Mouse (Mus musculus) midbrain, embryonic 10.5 days (tissue): ENCODE results near the gene U2af1l4. TPM values are rescaled to one million over a fixed set of nuclear protein-coding genes. Genes with fewer than 3 reads are reported as not detected.

ENCODE experiments used
- DNase-seq: peaks from one replicate; pipeline ENCODE4 v3.0.0-alpha.2; 2017; ENCODE audit warnings: low spot score
- H3K27ac ChIP-seq: fragments of 300-500 bp; sonication (generic); replicated peaks from 2 replicates; pipeline ENCODE4 v1.5.1; 2016; ENCODE audit warnings: mild to moderate bottlenecking
- H3K27me3 ChIP-seq: fragments of 300-500 bp; sonication (generic); 2 replicates; pipeline ENCODE4 v1.6.1; 2016; ENCODE audit warnings: low read depth, mild to moderate bottlenecking; ENCODE audit not compliant: poor library complexity, severe bottlenecking
- H3K36me3 ChIP-seq: fragments of 300-500 bp; sonication (generic); 2 replicates; pipeline ENCODE4 v1.6.1; 2016; ENCODE audit warnings: mild to moderate bottlenecking, moderate library complexity
- H3K4me1 ChIP-seq: fragments of 300-500 bp; sonication (generic); 2 replicates; pipeline ENCODE4 v1.6.1; 2016
- H3K4me3 ChIP-seq: fragments of 300-500 bp; sonication (generic); 2 replicates; pipeline ENCODE4 v1.5.1; 2016; ENCODE audit warnings: mild to moderate bottlenecking, moderate library complexity
- H3K9me3 ChIP-seq: fragments of 300-500 bp; sonication (generic); replicated peaks from 2 replicates; pipeline ENCODE4 v1.6.1; 2016; ENCODE audit warnings: mild to moderate bottlenecking
- WGBS: fragments of 180-500 bp; shearing (Covaris S2); methylation state at CpG from one replicate; pipeline ENCODE4 v1.1.7; 2016; 5-methylcytosine and 5-hydroxymethylcytosine counted together
- polyA plus RNA-seq: library from polyadenylated mRNA; unstranded; fragments of >200 nt; fragmentation: Nextera tagmentation; extraction: Ambion mirVana; gene quantifications from 2 replicates; pipeline ENCODE4 v1.2.1, GENCODE M21; 2016

Gene U2af1l4
- polyA plus RNA-seq, 1 experiment from 2014 or later = 93.2 TPM

DNA sequence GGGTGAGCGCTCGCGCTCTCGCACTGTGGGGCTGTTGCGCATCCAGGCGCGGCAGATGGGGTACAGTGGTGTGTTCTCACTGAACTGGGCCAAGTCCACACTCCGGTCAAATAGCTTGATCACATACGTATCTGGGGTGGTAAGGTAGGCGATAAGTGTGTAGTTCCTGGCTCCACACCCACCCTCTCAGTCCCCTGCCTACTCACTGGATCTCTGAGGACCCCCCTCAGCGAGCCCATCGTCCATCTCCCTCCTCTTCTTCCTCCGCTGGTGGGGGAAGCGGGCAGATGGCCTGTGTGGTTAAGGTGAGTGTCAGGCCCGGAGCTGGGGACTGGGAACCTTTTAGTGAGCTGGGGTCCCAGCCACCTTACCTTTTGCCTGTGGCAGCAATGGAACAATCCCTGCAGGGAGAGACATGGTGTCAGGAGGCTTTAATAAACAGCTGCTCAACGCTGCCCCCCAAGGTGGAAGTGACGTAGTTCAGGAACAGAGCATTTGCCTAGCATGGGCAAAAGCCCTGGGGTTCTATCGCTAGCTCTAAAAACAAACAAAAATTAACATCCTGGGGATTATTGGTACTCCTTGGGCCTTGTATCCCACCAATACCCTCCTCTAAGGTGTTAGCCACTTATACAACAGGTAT is 6.1 kb upstream of the U2af1l4 start:
- WGBS = 93% methylated on average over 18 of the region's 18 CpGs
- Histone ChIP-seq H3K4me3 (peak overlapping the region; percentile 26; the same call in 1 of the 2 replicates), H3K27ac (no peak overlapping the region), H3K36me3 (peaks cover 44% of the 10 kb centered on the region), H3K27me3 (0 out of 2 replicates have a peak, but pooled peaks cover 4% of the 10 kb centered on the region), H3K4me1 (peaks cover 40% of the 10 kb centered on the region), H3K9me3 (no peaks in the 10 kb centered on the region)
- no peak for DNase-seq

DNA sequence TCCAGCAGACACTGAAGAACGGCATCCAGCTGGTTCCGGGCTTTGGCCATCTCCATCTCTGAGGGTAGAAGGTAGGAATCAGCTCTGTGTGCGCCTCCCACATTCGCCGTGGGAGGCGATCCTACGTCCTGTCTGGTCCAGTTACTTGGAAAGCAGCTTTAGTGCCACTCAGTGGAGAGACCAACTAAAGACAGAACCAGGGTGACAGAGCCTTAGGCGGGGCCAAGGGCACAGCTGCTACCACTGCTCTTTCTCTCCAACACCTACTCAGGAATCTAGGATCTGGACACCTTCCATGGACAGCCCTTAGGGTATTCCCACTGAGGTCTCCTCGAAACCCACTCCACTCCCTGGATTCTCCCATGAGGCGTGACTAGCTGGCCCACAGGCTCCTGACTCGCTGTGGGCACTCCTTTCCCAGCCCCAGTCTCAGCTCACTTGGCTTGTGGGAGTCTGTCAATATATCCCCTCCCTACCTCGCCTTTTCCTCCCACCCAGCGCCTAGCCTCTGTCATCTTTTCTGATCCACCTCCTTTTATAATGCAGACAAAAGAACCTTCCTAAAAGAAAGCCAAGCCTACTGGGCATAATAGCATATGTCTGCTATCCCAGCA is 5.1 kb upstream of the U2af1l4 start:
- peak overlapping the region; percentile 76 for H3K4me3 ChIP-seq

DNA sequence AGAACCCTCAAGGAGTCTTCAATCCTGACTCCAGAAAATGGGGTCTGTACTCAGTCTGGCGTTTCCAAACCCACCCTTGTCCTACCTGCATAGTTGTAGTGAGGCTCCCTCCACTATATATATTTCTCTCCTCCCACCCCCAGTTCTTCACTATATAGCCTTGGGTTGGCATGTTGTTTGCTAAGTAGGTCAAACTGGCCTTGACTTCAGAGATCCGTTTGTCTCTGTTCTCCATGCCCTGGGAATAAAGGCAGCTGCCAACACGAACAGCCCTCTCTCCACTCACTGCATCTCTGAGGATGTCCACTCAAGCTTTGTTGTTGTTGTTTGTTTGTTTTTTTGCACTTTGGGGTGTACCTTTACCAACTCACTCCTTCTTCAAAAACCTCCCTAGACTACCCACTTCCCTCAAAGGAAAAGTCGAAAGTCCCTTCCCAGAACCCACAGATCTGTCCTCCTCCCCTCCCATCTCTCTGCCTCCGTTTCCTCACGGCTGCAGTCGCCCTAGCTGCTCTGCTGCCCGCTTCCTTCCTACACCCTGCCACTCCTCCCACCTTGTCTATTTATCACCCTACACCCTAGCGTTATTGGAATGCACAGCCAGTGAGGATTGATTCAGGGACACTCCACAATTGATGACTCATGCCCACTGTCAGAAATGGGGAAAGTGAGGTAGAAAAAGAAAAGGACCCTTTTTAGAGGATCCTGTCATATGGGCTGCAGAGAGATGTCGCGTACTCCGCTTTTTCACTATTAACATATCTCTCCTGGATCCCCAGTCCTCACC is 4.3 kb upstream of the U2af1l4 start:
- no peaks in the 10 kb centered on the region for H3K9me3 ChIP-seq
- peaks cover 44% of the 10 kb centered on the region for H3K36me3 ChIP-seq
- peaks cover 33% of the 10 kb centered on the region for H3K4me1 ChIP-seq
- H3K4me3 ChIP-seq = peak overlapping the region; percentile 76
- peak overlapping the region; percentile 81 for H3K27ac ChIP-seq
- no peaks in the 10 kb centered on the region for H3K27me3 ChIP-seq
- 20% methylated on average over 12 of the region's 12 CpGs for WGBS
- no peak for DNase-seq

More for the DNA sequence above, 5.1 kb upstream of the U2af1l4 start:
- Histone ChIP-seq H3K27me3 (0 out of 2 replicates have a peak, but pooled peaks cover 4% of the 10 kb centered on the region), H3K9me3 (no peaks in the 10 kb centered on the region), H3K27ac (no peak overlapping the region), H3K4me1 (peaks cover 39% of the 10 kb centered on the region), H3K36me3 (peaks cover 44% of the 10 kb centered on the region)
- DNase-seq = no peak
- WGBS = 92% methylated on average over 13 of the region's 13 CpGs

DNA sequence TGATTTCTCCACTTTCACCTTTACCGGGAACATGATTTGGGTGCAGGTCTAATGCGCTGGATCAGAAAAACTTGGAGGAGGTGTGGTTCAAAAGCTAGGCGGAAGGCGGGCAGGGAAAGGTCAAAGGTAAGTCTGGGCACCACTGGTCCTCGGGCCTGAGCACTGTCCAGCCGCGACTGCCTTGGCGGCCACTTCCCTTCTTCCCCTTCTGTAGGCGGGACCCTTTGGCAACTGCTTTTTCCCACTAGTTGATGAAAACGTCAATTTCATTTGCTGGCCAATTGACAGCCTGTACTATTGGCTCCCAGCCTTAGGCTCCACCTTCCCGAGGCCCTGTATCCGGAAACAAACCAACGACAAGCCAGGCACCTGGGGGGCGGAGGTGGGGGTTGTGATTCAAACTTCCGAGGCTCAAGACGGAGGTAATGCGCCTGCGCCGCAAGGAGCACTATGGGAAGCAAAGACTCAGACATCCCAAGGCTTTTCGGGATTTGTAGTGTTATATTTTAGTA is 3.6 kb upstream of the U2af1l4 start, which contains the start of gene Lin37:
Lin37 (minus strand) TSS at position 396 of the 512 bp plus-strand sequence.
- no peaks in the 10 kb centered on the region for H3K27me3 ChIP-seq
- peak within 1 kb of the TSS; percentile 81 for H3K27ac ChIP-seq
- peaks cover 36% of the 10 kb centered on the region for H3K4me1 ChIP-seq
- no peaks in the 10 kb centered on the region for H3K9me3 ChIP-seq
- H3K36me3 ChIP-seq = peaks cover 39% of the 10 kb centered on the region
- DNase-seq = peak; percentile 95
- WGBS = 0% methylated on average over 20 of the region's 20 CpGs
- peak within 1 kb of the TSS; percentile 76 for H3K4me3 ChIP-seq

DNA sequence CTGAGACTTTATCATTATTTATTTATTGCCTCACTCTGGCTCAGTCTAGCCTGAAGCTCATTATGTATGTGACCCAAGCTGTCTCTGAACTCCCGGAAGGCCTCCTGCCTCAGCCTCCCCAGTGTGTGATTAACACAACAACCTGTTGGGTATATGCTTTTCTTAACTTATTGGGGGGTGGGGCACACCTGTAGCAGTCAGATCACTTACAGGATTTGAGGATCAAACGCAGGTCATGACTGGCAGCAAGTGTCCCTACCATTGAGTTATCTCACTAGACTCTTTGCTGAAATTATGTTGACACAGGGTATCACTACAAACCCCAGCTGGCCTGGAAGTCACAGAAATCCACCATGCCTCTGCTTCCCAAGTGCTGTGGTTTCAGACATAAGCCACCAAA is 2.8 kb upstream of the U2af1l4 start:
- DNase-seq = no peak
- H3K4me1 ChIP-seq = peaks cover 36% of the 10 kb centered on the region
- peaks cover 39% of the 10 kb centered on the region for H3K36me3 ChIP-seq
- peak overlapping the region; percentile 76; the same call in 1 of the 2 replicates for H3K4me3 ChIP-seq
- whole genome bisulfite sequencing = 74% methylated on average over 2 of the region's 2 CpGs
- no peaks in the 10 kb centered on the region for H3K27me3 ChIP-seq
- H3K27ac ChIP-seq = no peak overlapping the region
- no peaks in the 10 kb centered on the region for H3K9me3 ChIP-seq

DNA sequence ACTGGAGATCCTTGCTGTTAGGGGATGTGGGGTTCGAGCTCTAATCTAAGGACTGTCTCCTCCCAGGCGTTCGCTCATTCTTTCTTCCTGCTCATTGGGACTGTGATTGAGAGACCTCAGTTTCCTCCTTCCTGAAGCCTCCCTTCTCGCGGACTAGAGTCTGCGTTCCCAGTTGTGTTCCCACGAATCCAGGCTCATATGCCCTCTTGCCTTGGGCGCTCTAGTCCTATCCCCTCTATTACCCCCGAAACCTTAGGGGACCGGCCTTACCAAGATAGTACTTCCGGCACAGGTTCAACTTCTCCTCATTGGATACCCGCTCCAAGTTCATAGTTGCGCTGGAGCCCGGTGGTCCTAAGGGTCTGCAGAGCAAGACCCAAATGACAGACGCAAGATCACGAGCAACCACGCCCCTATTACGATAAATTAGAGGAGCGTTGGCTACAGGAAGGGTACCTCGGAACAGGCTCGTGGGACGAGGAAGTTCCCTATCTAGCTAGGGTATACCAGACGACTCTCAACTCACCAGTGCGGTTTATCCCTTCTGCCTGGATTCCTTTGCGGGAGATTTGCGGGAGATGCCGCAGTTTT is 480 bp upstream of the U2af1l4 start:
- peak; percentile 33 for DNase-seq
- peaks cover 33% of the 10 kb centered on the region for H3K4me1 ChIP-seq
- 4% methylated on average over 27 of the region's 27 CpGs for WGBS
- H3K27me3 ChIP-seq = no peaks in the 10 kb centered on the region
- peak overlapping the region; percentile 93 for H3K27ac ChIP-seq
- H3K4me3 ChIP-seq = peak overlapping the region; percentile 71
- H3K9me3 ChIP-seq = no peaks in the 10 kb centered on the region
- H3K36me3 ChIP-seq = peaks cover 39% of the 10 kb centered on the region

DNA sequence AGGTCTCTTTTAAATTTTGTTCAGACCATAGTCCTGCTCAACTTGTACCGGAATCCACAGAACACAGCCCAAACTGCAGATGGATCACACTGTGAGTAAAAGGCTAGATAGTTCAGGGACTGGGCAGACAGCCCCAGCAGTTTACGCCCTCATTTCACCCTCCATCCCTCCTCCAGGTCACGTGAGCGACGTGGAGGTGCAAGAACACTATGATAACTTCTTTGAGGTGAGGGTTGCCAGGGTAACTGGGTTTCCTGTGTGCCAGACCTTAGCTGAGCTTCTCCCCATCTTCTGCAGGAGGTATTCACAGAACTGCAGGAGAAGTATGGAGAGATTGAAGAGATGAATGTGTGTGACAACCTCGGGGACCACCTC is 792 bp downstream of the U2af1l4 start:
- Histone ChIP-seq H3K27me3 (no peaks in the 10 kb centered on the region), H3K9me3 (no peaks in the 10 kb centered on the region), H3K36me3 (peaks cover 46% of the 10 kb centered on the region), H3K27ac (peak overlapping the region; percentile 93), H3K4me3 (peak overlapping the region; percentile 71), H3K4me1 (peaks cover 22% of the 10 kb centered on the region)
- WGBS = 26% methylated on average over 6 of the region's 6 CpGs
- DNase-seq = no peak

DNA sequence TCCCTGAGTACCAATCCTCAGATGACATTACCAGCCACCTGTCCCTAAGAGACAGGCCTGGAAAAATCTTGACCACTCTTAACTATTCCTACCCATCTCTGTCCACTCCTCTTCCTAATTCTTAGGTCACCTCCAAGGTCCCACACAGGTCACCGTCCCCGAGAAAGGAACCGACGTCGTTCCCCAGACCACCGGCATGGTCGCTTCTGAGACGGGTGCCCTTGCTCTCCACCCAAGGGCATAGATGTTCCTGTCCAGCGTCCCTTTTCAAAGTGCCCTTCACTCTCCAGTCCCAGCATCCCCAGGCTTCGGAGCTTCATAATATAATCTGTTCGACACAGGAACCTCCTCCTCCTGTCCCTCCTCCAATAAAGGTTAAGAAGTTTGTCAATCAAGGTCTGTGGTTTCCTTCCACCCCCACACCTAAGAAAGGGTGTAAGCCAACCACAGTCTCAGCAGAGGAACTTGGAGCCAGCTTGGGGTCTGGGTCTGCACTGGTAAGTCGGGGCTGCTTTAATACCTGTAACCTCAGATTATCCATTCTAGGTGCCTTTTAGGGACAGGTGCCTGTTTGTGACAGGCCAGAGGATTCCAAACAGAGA is 2.0 kb downstream of the U2af1l4 start, which contains the start of gene Igflr1:
Igflr1 (plus strand) TSS at position 458 of the 602 bp plus-strand sequence.
- H3K9me3 ChIP-seq = no peaks in the 10 kb centered on the region
- peaks cover 58% of the 10 kb centered on the region for H3K36me3 ChIP-seq
- no peaks in the 10 kb centered on the region for H3K27me3 ChIP-seq
- peaks cover 16% of the 10 kb centered on the region for H3K4me1 ChIP-seq
- no peak within 1 kb of the TSS for H3K27ac ChIP-seq
- 94% methylated on average over 12 of the region's 12 CpGs for WGBS
- H3K4me3 ChIP-seq = peak within 1 kb of the TSS; percentile 71; the same call in 1 of the 2 replicates
- no peak for DNase-seq

DNA sequence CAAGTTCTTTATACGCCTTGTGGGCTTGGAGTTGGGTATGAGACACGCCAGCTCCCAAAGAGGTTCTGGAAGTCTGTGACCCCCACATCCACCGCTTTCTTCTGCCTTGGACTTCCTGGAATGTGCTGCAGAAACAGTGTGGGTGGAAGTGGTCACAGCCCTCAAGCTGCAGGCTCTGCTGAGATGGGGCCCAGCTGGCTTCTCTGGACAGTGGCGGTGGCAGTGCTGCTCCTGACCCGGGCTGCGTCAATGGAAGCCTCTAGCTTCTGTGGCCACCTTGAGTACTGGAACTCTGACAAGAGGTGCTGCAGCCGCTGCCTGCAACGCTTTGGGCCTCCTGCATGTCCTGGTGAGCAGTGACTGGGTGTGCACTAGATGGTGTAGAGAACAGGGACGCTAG is 2.9 kb downstream of the U2af1l4 start:
- Histone ChIP-seq H3K9me3 (no peaks in the 10 kb centered on the region), H3K27me3 (no peaks in the 10 kb centered on the region), H3K4me1 (peaks cover 14% of the 10 kb centered on the region), H3K27ac (no peak overlapping the region), H3K4me3 (no peak overlapping the region), H3K36me3 (peaks cover 68% of the 10 kb centered on the region)
- DNase-seq = no peak
- 91% methylated on average over 9 of the region's 9 CpGs for WGBS

DNA sequence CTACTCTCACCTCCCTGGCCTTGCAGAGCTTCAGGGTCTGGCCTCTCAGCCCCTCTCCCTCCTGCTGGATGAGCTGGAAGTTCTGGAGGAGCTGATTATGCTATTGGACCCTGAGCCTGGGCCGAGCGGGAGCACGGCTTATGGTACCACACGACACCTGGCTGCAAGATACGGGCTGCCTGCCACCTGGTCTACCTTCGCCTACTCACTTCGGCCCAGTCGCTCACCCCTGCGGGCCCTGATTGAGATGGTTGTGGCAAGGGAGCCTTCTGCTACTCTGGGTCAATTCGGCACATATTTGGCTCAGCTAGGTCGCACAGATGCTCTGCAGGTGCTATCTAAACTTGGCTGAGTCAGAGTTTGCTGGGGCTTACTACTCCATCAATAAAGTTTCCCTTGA is 4.5 kb downstream of the U2af1l4 start:
- Histone ChIP-seq H3K4me1 (peaks cover 9% of the 10 kb centered on the region), H3K27ac (no peak overlapping the region), H3K9me3 (no peaks in the 10 kb centered on the region), H3K36me3 (peaks cover 81% of the 10 kb centered on the region), H3K27me3 (no peaks in the 10 kb centered on the region), H3K4me3 (no peak overlapping the region)
- whole genome bisulfite sequencing = 96% methylated on average over 11 of the region's 11 CpGs
- DNase-seq = no peak

DNA sequence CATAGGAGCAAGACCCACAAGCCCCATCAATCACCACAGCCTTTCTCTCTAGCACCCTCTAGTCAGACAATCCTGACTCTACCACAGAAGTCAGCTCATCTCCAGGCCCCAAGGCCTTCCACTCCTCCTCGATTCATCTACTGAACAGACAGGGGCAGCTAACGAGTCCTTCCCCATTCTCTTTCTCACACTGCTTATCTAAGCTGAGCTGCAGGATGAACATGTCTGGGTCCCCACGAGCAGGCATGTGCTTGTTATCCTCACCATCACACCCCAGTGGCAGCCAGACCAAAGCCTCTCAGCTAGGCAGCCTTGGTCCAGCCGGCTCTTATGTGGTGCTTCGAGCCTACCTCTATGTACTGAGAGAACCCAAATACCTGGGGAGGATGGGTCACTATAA is 9.3 kb downstream of the U2af1l4 start:
- Histone ChIP-seq H3K9me3 (no peaks in the 10 kb centered on the region), H3K27ac (no peak overlapping the region), H3K4me1 (no peaks in the 10 kb centered on the region), H3K36me3 (peaks cover 98% of the 10 kb centered on the region), H3K4me3 (no peak overlapping the region), H3K27me3 (no peaks in the 10 kb centered on the region)
- WGBS = 87% methylated on average over 5 of the region's 5 CpGs
- no peak for DNase-seq

DNA sequence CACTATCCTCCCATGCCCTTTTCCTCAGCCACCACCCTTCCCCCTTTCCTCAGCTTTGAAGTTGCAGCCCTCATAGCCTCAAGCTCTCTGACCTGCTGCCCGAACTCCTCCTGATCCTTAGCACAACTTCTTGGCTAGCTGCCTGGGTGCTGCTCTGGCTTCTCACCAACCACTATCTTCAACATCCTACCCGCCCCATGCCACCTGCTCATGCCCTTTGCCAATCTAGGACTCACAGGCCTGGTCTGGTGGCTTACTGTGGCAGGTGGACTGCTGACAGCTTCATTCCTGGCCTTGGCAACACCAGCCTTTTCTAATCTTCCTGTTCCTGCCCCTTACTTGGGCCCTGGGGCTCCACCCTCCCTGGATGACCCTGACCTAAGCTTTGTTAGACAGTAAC is 9.9 kb downstream of the U2af1l4 start:
- Histone ChIP-seq H3K27ac (no peak overlapping the region), H3K36me3 (peaks cover 100% of the 10 kb centered on the region), H3K27me3 (no peaks in the 10 kb centered on the region), H3K9me3 (no peaks in the 10 kb centered on the region), H3K4me3 (no peak overlapping the region), H3K4me1 (no peaks in the 10 kb centered on the region)
- DNase-seq = no peak
- WGBS = 92% methylated on average over 2 of the region's 2 CpGs
